8 mouse cellular contexts compared by ENCODE assay signal in genomic region chr2:152197301-152197712, GRCm38 (mm10). TPM values are rescaled to one million over a fixed set of nuclear protein-coding genes. Genes with fewer than 3 reads are reported as not detected.
A peak's percentile ranks its signal among the peaks of the same experiment; 100 is the strongest.
DNase-seq lines count a peak whose midpoint lies in the region; ATAC-seq and TF ChIP-seq lines count a peak whose summit lies in the region.

No protein-coding gene starts in this region.

- H3K4me3 ChIP-seq in forebrain, embryonic 15.5 days = no peak overlapping the region
- H3K4me3 ChIP-seq in lung, adult 2 months (replicated peaks; ENCODE audit: extremely low read depth, low read depth, low read length) = no peak overlapping the region

- H3K36me3 ChIP-seq in forebrain, embryonic 15.5 days = no peaks in the 10 kb centered on the region

- peak; percentile 73 for TF ChIP-seq CTCF in lung, adult 2 months (IDR thresholded peaks at IDR 0.05; ENCODE audit: insufficient read depth, low read length)

- no peaks in the 10 kb centered on the region for H3K27me3 ChIP-seq in forebrain, embryonic 15.5 days

- ATAC-seq in forebrain, embryonic 15.5 days (replicated peaks) = peak; percentile 90
- peak; percentile 64 for ATAC-seq in neutrophil, adult 5-6 weeks (ENCODE audit: extremely low read depth, insufficient number of reproducible peaks, low FRiP score, poor library complexity, severe bottlenecking)

- H3K9me3 ChIP-seq in forebrain, embryonic 15.5 days = no peaks in the 10 kb centered on the region

- H3K27ac ChIP-seq in forebrain, embryonic 15.5 days (replicated peaks) = no peak overlapping the region

- H3K9ac ChIP-seq in forebrain, embryonic 15.5 days (replicated peaks) = no peak overlapping the region

- no peak overlapping the region for H3K4me2 ChIP-seq in forebrain, embryonic 15.5 days (replicated peaks)

- DNase-seq in MEL-GATA-1-ER (ENCODE audit: extremely low read depth, low read depth) = peak; percentile 69
- peak; percentile 49 for DNase-seq in cerebellum, adult 11 months
- peak; percentile 74 for DNase-seq in heart, postnatal 4 days
- DNase-seq in layer of hippocampus, adult 11-12 months (ENCODE audit: low spot score) = peak; percentile 79
- DNase-seq in lung, adult 2 months = peak; percentile 40
- peak; percentile 67 for DNase-seq in testis, postnatal 14 days (ENCODE audit: low spot score)

- 44% methylated on average over 10 of the region's 10 CpGs for whole genome bisulfite sequencing in forebrain, embryonic 15.5 days
- 36% methylated on average over 9 of the region's 10 CpGs for WGBS in lung, adult 2 months

- peaks cover 6% of the 10 kb centered on the region; the same call in 1 of the 2 replicates for H3K4me1 ChIP-seq in forebrain, embryonic 15.5 days
- H3K4me1 ChIP-seq in lung, adult 2 months (ENCODE audit: control insufficient read depth, insufficient read depth, low read length) = no peaks in the 10 kb centered on the region

- TF ChIP-seq POLR2A in lung, adult 2 months (IDR thresholded peaks at IDR 0.05; ENCODE audit: borderline replicate concordance, extremely low read depth, low read depth, low read length) = no peak

RNA-seq across cellular contexts. Expression of gene Csnk2a1, which starts 29.3 kb away (rescaled TPM):
- polyA plus RNA-seq in forebrain, embryonic 15.5 days (2015; fragmentation: Nextera tagmentation; extraction: Ambion mirVana) = 116 TPM in 2 replicates
- 100 to 1,000 TPM in 1 of 2 experiments, 10 to 100 TPM in 1; 99.7 to 103 TPM for total RNA-seq in heart, postnatal 4 days (2021)
- polyA plus RNA-seq in lung, adult 2 months (2012; rRNA removed) = 16.5 and 27.3 TPM in 2 replicates
- total RNA-seq in neutrophil, adult 5-6 weeks (2017) = 108 and 118 TPM in 2 replicates

RNA-seq across cellular contexts. Expression of gene Tcf15, which starts 53.9 kb away (rescaled TPM):
- 1.8 and 2.2 TPM in 2 replicates for polyA plus RNA-seq in forebrain, embryonic 15.5 days (2015; fragmentation: Nextera tagmentation; extraction: Ambion mirVana)
- 10 to 100 TPM; 29.6 to 38.0 TPM for total RNA-seq in heart, postnatal 4 days (2021)
- 2.4 and 5.5 TPM in 2 replicates for polyA plus RNA-seq in lung, adult 2 months (2012; rRNA removed)
- not detected in 2 replicates for total RNA-seq in neutrophil, adult 5-6 weeks (2017)

Comparison
In these comparisons a context has a peak if more than half of its experiments do, and no peak if none do; other contexts are left out.
1. RNA of gene Tcf15, which starts 53.9 kb away (total RNA-seq): 29.6 to 38.0 TPM in heart, postnatal 4 days; not detected in neutrophil, adult 5-6 weeks; every median in the first group is over 10 times any median in the second.
2. Peak in every context shown above with its lines, with median percentiles within 50 percentile points of each other: DNase-seq.